ENCODE assay signal across 8 mouse cellular contexts in the genomic region with DNA sequence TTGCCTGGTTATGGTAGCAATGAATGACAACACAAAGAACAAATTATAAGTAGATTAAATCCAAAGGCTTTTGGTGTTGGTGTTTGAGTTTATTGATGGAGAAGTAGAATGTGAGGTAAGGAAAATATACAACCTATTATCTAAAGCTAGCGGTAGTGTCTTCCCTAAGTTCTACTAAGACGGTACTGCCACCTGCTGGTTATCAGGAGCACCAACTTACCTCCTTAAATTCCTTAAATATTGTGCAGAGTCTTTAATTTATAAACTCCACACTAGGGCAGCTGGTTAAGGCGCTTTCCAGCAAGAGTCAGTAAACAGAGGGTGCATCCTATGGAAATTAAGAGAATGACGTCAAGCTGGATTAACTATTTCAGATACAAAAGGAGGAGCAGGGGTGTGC. TPM values are rescaled to one million over a fixed set of nuclear protein-coding genes. Genes with fewer than 3 reads are reported as not detected.
DNase-seq lines count a peak whose midpoint lies in the region; ATAC-seq and TF ChIP-seq lines count a peak whose summit lies in the region.
"Had no signal": no experiment of that assay in that cellular context is flagged by ENCODE, and none has a peak within 500 bp of the region (broad histone marks: within the 10 kb centered on the region; RNA-seq: fewer than 3 reads in every experiment).

No protein-coding gene starts in this region.

- no peaks in the 10 kb centered on the region for H3K36me3 ChIP-seq in E14TG2a.4 (ENCODE audit: insufficient read depth, low read length)
- H3K36me3 ChIP-seq in liver, embryonic 14.5 days (replicated peaks; ENCODE audit: control insufficient read depth, insufficient read depth, low read depth): no peaks in the 10 kb centered on the region

- peak; percentile 28 for DNase-seq in layer of hippocampus, adult 11-12 months (ENCODE audit: low spot score)
- DNase-seq in layer of hippocampus, adult 9-11 months: no peak
- peak; percentile 86 for DNase-seq in NIH3T3 (ENCODE audit: low read depth)
- peak; percentile 81 for DNase-seq in embryo, embryonic 11 days
- peak in 2 of 3 experiments; percentile 38 to 41 for DNase-seq in liver, embryonic 14.5 days (ENCODE audit: low read depth in 3 of 3, low spot score in 3 of 3)
- peak; percentile 57 for DNase-seq in thymus, postnatal 14 days

- no peak overlapping the region for H3K4me2 ChIP-seq in liver, embryonic 14.5 days (ENCODE audit: low read depth)
- H3K4me2 ChIP-seq: limb, embryonic 15.5 days had no signal

- TF ChIP-seq CTCF in E14TG2a.4 (conservative IDR thresholded peaks at IDR 0.05; ENCODE audit: low read length): peak; percentile 61
- TF ChIP-seq CTCF in liver, embryonic 14.5 days (IDR thresholded peaks at IDR 0.05; ENCODE audit: low read depth): peak; percentile 61

- H3K4me3 ChIP-seq in E14TG2a.4 (replicated peaks; ENCODE audit: low read length): no peak overlapping the region
- H3K4me3 ChIP-seq in liver, embryonic 14.5 days (ENCODE audit: insufficient read depth in 1 of 2, low read depth in 2 of 2, low read length in 2 of 2): no peak overlapping the region
- H3K4me3 ChIP-seq: limb, embryonic 15.5 days had no signal

- 31% methylated on average over 4 of the region's 4 CpGs for WGBS in liver, embryonic 14.5 days (ENCODE audit: insufficient replicate concordance)

- peaks cover 13% of the 10 kb centered on the region for H3K4me1 ChIP-seq in E14TG2a.4 (replicated peaks; ENCODE audit: low read depth, low read length)
- H3K4me1 ChIP-seq in liver, embryonic 14.5 days (replicated peaks; ENCODE audit: control insufficient read depth in 2 of 2, insufficient read depth in 2 of 2, low read length in 1 of 2): no peaks in the 10 kb centered on the region
- H3K4me1 ChIP-seq: limb, embryonic 15.5 days had no signal

- ATAC-seq in liver, embryonic 14.5 days (ENCODE audit: insufficient read depth): no peak

- no peak overlapping the region for H3K9ac ChIP-seq in liver, embryonic 14.5 days (replicated peaks)
- H3K9ac ChIP-seq: limb, embryonic 15.5 days had no signal

- no peaks in the 10 kb centered on the region for H3K9me3 ChIP-seq in E14TG2a.4 (ENCODE audit: low read length)
- H3K9me3 ChIP-seq in liver, embryonic 14.5 days (ENCODE audit: control insufficient read depth, low read length): no peaks in the 10 kb centered on the region
- H3K9me3 ChIP-seq: limb, embryonic 15.5 days had no signal

- peaks cover 10% of the 10 kb centered on the region for H3K27me3 ChIP-seq in E14TG2a.4 (ENCODE audit: insufficient read depth, low read length)
- no peaks in the 10 kb centered on the region for H3K27me3 ChIP-seq in liver, embryonic 14.5 days (ENCODE audit: control insufficient read depth, insufficient read depth, low read length)
- H3K27me3 ChIP-seq: limb, embryonic 15.5 days had no signal

- no peak overlapping the region for H3K27ac ChIP-seq in liver, embryonic 14.5 days
- H3K27ac ChIP-seq: limb, embryonic 15.5 days had no signal

- TF ChIP-seq EP300 in liver, embryonic 14.5 days (IDR thresholded peaks at IDR 0.05; ENCODE audit: low read depth): no peak

RNA-seq across cellular contexts. Expression of gene Agbl3, which starts 20.2 kb away (rescaled TPM):
- polyA plus RNA-seq in liver, embryonic 14.5 days (2012; rRNA removed): 1.4 and 3.0 TPM in 2 replicates
- 2.8 and 4.0 TPM in 2 replicates for polyA plus RNA-seq in liver, embryonic 14.5 days (2014; fragmentation: Nextera tagmentation; extraction: Ambion mirVana)
